Mouse (Mus musculus): ENCODE data around the gene AB124611. TPM values are rescaled to one million over a fixed set of nuclear protein-coding genes. Genes with fewer than 3 reads are reported as not detected.
"Not testable (repeated sequence)": the region's sequence is repeated elsewhere in the genome, so short reads cannot be mapped to it uniquely, and the experiment has no call there.

Gene AB124611
- polyA plus RNA-seq, 1 experiment from 2014 or later, result 2.5 TPM

DNA sequence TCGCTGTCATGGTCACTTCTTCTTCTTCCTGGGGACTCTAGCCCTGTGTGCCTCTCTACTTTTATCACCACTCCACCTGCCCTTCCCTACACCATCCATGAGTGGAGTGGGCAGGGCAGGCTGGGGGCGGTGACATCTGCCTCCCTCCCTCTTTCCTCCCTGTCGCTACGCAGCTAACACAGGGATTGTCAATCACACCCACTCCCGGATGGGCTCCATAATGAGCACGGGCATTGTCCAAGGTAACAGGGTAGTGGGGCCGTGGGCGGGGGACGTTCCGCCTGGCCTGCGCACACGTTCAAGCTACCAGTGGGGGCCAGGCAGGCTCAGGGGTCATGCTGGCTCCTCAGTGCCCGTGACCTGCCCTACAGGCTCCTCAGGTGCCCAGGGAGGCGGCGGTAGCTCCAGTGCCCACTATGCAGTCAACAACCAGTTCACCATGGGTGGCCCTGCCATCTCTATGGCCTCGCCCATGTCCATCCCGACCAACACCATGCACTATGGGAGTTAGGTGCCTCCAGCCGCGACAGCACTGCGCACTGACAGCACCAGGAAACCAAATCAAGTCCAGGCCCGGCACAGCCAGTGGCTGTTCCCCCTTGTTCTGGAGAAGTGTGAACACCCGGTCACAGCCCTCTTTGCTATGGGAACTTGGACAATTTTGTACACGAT, 61.8 kb downstream of the AB124611 start:
- H3K4me1 ChIP-seq, result peaks cover 10% of the 10 kb centered on the region
- 90% methylated on average over 23 of the region's 23 CpGs for WGBS
- no peak overlapping the region for H3K4me3 ChIP-seq
- no peak for DNase-seq (ENCODE audit: low spot score)
- no peaks in the 10 kb centered on the region for H3K27me3 ChIP-seq (ENCODE audit: insufficient read depth, poor library complexity, severe bottlenecking)
- peaks cover 81% of the 10 kb centered on the region for H3K36me3 ChIP-seq
- H3K27ac ChIP-seq, result no peak overlapping the region
- no peaks in the 10 kb centered on the region for H3K9me3 ChIP-seq

DNA sequence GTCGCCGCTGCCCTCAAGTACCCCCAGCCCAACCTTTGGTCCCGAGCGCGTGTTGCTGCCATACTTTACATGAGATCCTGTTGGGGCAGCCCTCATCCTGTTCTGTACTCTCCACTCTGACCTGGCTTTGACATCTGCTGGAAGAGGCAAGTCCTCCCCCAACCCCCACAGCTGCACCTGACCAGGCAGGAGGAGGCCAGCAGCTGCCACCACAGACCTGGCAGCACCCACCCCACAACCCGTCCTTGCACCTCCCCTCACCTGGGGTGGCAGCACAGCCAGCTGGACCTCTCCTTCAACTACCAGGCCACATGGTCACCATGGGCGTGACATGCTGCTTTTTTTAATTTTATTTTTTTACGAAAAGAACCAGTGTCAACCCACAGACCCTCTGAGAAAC, 62.4 kb downstream of the AB124611 start:
- Histone ChIP-seq H3K36me3 (peaks cover 76% of the 10 kb centered on the region), H3K27me3 (ENCODE audit: insufficient read depth, poor library complexity, severe bottlenecking) (no peaks in the 10 kb centered on the region), H3K27ac (no peak overlapping the region), H3K9me3 (no peaks in the 10 kb centered on the region), H3K4me3 (no peak overlapping the region), H3K4me1 (peaks cover 13% of the 10 kb centered on the region)
- DNase-seq (ENCODE audit: low spot score), result no peak
- 87% methylated on average over 8 of the region's 8 CpGs for WGBS

DNA sequence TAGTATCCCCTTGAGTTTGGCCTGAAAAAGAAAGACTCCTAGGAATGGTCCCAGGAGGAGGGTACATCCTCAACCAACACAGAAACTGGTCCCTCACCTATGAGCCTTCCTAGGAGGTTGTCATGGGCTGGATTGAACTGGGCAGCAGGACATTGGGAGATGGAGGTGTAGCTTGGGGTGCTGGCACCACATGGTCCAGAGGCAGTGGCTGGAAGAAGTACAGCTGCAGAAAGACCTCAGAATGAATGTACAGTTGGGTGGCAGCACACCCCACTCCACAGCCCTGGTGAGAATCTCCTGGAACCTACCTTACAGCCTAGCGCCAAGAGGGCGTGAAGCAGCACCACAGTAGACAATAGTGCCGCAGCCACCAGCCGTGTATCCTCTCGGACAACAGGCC, 63.6 kb downstream of the AB124611 start:
- no peak for DNase-seq (ENCODE audit: low spot score)
- no peaks in the 10 kb centered on the region for H3K27me3 ChIP-seq (ENCODE audit: insufficient read depth, poor library complexity, severe bottlenecking)
- no peak overlapping the region for H3K27ac ChIP-seq
- H3K4me1 ChIP-seq, result peaks cover 25% of the 10 kb centered on the region
- H3K9me3 ChIP-seq, result no peaks in the 10 kb centered on the region
- peaks cover 70% of the 10 kb centered on the region for H3K36me3 ChIP-seq
- H3K4me3 ChIP-seq, result no peak overlapping the region
- WGBS, result 90% methylated on average over 5 of the region's 5 CpGs

DNA sequence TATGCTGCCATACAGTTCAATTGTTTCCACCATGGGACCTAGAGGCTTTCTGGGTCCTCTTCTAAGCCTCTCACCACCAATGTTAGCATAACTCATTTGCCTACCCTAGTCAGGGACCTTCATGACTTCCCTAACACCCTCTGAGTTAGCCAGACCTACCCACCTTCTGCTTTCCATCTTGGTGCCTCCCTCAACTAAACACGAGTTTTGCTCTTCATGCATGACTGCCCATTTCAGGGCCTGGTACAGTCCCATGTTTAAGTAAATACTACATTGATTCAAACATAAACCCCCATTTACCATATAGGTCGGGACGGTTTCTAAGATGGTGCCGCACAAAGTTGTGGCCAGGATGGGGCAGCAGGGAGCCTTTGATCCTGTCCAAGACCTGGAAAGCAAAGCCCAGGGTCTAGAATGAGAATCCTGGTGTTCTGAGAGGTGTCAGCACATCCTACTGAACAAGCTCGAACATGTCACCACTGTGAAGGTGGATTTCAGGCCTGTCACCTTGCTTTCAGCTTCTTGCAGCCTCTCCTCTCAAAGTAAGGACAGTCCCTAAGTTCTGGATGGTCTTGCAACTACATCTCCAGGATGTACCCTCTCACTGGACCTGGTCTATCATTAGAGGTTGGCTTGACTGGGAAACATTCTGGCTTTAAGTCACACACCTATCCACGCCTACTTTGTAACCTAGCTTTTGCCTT, 65.3 kb downstream of the AB124611 start:
- H3K27ac ChIP-seq, result no peak overlapping the region
- peaks cover 66% of the 10 kb centered on the region for H3K36me3 ChIP-seq
- H3K4me3 ChIP-seq, result peak overlapping the region; percentile 86; the same call in 1 of the 2 replicates

DNA sequence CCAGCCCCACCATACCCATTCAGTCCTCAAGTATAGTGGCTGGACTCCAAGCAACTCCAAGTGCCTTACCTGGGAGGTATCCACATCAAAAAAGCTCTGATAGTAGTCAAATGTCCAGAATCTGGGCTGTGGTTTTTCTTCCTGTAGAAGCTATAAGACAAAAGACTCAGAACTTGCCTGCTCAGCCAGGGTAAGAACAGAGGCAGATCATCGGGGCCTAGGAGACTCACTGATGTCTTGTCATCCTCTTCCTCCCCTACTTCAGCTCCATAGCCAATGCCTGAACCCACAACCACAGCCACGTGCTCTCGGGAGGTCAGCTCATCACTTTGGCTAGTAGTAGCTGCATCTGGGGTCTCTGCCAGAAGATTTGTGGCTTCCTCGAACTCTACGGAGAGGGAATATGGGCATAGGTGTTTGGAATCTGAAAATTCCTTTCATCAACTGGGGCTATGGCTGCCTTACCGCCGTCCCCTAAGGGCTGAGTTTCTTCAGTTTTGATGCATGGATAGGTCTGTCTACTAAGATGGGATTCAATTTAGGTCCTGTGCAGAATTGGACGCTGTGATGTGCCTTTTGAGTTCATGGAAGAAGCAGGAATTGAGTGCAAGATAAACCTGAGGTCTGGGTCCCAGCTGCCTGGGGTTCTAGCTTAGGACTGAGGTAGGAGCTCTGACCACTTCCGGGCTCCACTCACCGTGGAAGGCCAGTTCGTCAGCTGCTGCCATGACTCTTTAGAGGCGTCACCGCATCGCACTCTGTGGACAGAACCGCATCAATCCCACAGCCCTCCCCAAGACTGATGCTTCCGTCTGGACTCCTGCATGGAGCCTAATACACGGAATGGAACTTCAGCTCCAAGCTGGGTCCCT, 66.1 kb downstream of the AB124611 start:
- Histone ChIP-seq H3K9me3 (no peaks in the 10 kb centered on the region), H3K4me3 (peak overlapping the region; percentile 86), H3K27ac (peak overlapping the region; percentile 88), H3K4me1 (peaks cover 25% of the 10 kb centered on the region), H3K27me3 (ENCODE audit: insufficient read depth, poor library complexity, severe bottlenecking) (no peaks in the 10 kb centered on the region), H3K36me3 (peaks cover 62% of the 10 kb centered on the region)
- peak; percentile 80 for DNase-seq (ENCODE audit: low spot score)
- WGBS, result 22% methylated on average over 17 of the region's 17 CpGs

More for the DNA sequence above, 65.3 kb downstream of the AB124611 start:
- Histone ChIP-seq H3K27me3 (ENCODE audit: insufficient read depth, poor library complexity, severe bottlenecking) (no peaks in the 10 kb centered on the region), H3K9me3 (no peaks in the 10 kb centered on the region), H3K4me1 (peaks cover 25% of the 10 kb centered on the region)
- 86% methylated on average over 6 of the region's 6 CpGs for WGBS
- DNase-seq (ENCODE audit: low spot score), result no peak

DNA sequence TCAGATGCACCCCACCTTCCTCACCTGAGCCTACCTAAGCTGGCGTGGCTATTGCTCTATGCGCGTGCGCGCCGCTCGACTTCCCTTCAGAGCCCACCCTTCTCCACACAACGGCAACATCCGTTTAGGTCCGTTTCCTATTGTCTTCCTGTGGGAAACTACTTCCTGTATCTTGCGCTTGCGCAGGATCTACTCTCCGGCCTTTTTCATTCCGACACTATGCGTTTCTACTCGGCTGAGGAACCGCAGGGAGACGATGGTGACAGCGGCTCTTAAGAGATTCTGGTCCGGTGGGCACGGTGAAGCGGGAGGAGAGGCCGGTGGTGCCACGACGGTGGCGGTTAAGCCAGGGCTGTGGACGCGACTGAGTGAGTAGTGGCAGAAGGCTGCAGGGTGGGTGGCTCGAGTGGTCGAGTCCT, 66.7 kb downstream of the AB124611 start, which contains the start of the genes Timm29 and Yipf2:
TSS of gene Timm29 (plus strand) at position 20 of the 419 bp plus-strand sequence.
TSS of gene Yipf2 (minus strand) at position 126 of the 419 bp plus-strand sequence.
- H3K27me3 ChIP-seq (ENCODE audit: insufficient read depth, poor library complexity, severe bottlenecking), result no peaks in the 10 kb centered on the region
- no peaks in the 10 kb centered on the region for H3K9me3 ChIP-seq
- 0% methylated on average over 30 of the region's 30 CpGs for WGBS
- peaks cover 55% of the 10 kb centered on the region for H3K36me3 ChIP-seq
- H3K4me1 ChIP-seq, result peaks cover 25% of the 10 kb centered on the region
- H3K27ac ChIP-seq, result peak within 1 kb of the TSS; percentile 88
- peak within 1 kb of the TSS; percentile 86 for H3K4me3 ChIP-seq
- DNase-seq (ENCODE audit: low spot score), result peak; percentile 97

DNA sequence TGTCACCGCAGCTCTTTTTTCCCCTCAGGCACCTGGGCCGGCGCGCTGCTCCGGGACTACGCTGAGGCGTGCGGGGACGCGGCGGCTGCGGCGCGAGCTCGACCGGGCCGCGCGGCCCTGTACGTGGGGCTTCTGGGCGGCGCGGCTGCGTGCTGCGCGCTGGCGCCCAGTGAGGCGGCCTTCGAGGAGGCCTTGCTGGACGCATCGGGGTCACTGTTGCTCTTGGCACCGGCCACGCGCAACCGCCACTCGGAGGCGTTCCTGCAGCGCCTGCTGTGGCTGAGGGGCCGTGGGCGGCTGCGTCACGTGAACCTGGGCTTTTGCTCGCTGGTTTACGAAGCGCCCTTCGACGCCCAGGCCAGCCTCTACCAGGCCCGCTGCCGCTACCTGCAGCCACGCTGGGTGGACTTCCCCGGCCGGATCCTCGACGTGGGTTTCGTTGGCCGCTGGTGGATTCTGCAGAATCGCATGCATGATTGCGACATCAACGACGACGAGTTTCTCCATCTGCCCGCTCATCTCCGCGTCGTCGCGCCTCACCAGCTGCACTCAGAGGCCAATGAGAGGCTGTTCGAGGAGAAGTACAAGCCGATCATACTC, 67.2 kb downstream of the AB124611 start:
- no peaks in the 10 kb centered on the region for H3K9me3 ChIP-seq
- peaks cover 50% of the 10 kb centered on the region for H3K36me3 ChIP-seq
- WGBS, result 3% methylated on average over 69 of the region's 69 CpGs
- peaks cover 25% of the 10 kb centered on the region for H3K4me1 ChIP-seq
- peak overlapping the region; percentile 88 for H3K27ac ChIP-seq
- H3K27me3 ChIP-seq (ENCODE audit: insufficient read depth, poor library complexity, severe bottlenecking), result no peaks in the 10 kb centered on the region
- H3K4me3 ChIP-seq, result peak overlapping the region; percentile 86
- DNase-seq (ENCODE audit: low spot score), result peak; percentile 83

DNA sequence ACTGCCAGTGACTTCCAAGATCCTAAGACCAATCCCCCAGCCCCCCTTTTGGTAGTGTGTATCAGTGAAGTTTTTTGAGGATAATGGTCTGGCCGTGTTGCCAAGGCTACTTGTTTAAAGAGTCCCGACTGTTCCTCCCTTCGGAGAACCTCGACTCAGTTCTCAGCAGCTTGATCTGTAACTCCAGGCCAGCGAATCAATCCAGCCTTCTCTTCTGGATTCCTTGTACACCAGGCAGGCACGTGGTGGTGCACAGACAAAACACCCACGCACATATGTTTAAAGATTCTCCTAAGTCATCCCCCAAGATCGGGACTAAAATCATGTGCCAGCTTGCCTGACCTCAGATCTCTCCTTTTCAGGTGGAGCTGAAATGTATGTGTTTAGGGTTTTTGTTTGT, 68.4 kb downstream of the AB124611 start:
- H3K4me3 ChIP-seq; H3K27me3 ChIP-seq (ENCODE audit: insufficient read depth, poor library complexity, severe bottlenecking); H3K9me3 ChIP-seq; DNase-seq (ENCODE audit: low spot score); H3K27ac ChIP-seq: not testable (repeated sequence)
- WGBS, result 90% methylated on average over 8 of the region's 8 CpGs
- Histone ChIP-seq H3K4me1 (peaks cover 25% of the 10 kb centered on the region), H3K36me3 (peaks cover 39% of the 10 kb centered on the region)

DNA sequence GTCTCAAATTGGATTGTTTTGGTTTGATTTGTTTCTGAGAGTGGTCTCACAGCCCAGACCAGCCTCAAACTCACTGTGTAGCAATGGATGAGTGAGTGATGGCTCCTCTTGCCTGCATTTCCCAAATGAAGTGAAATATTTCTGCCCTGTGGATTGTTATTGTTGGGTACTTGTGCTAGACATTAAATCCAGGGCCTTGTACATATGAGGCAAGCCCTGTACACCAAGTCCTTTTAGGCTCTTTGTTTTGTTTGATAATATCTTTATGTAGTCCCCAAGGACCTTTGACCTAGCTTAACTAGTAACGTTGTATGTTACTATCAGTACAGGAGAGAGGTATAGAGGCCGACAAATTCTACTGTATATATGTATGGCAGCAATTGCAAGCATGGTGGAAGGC, 68.9 kb downstream of the AB124611 start:
- Histone ChIP-seq H3K27me3 (ENCODE audit: insufficient read depth, poor library complexity, severe bottlenecking) (no peaks in the 10 kb centered on the region), H3K27ac (no peak overlapping the region), H3K4me1 (peaks cover 25% of the 10 kb centered on the region), H3K36me3 (peaks cover 34% of the 10 kb centered on the region), H3K4me3 (no peak overlapping the region), H3K9me3 (no peaks in the 10 kb centered on the region)
- no peak for DNase-seq (ENCODE audit: low spot score)
- WGBS, result 85% methylated on average over 2 of the region's 2 CpGs

Small RNAs within 50 kb of the gene (microRNA-seq; reads per million reads assigned to microRNA genes)
- gene Mir199a-1, result 1.0 reads per million

Other genes starting within 250 kb of the AB124611 start
- 14.5 and 21.3 TPM in 2 replicates for gene Kri1, start 238.2 kb upstream of the AB124611 start, polyA plus RNA-seq (2016; fragmentation: Nextera tagmentation; extraction: Ambion mirVana)
- gene Cdkn2d, start 234.8 kb upstream of the AB124611 start, polyA plus RNA-seq (2016; fragmentation: Nextera tagmentation; extraction: Ambion mirVana), result 69.0 and 93.4 TPM in 2 replicates
- 2.0 and 6.1 TPM in 2 replicates for gene Ap1m2, start 213.8 kb upstream of the AB124611 start, polyA plus RNA-seq (2016; fragmentation: Nextera tagmentation; extraction: Ambion mirVana)
- 69.2 and 70.4 TPM in 2 replicates for gene Slc44a2, start 205.5 kb upstream of the AB124611 start, polyA plus RNA-seq (2016; fragmentation: Nextera tagmentation; extraction: Ambion mirVana)
- gene Ilf3, start 158.3 kb upstream of the AB124611 start, polyA plus RNA-seq (2016; fragmentation: Nextera tagmentation; extraction: Ambion mirVana), result 166 and 197 TPM in 2 replicates
- gene Qtrt1, start 114.3 kb upstream of the AB124611 start, polyA plus RNA-seq (2016; fragmentation: Nextera tagmentation; extraction: Ambion mirVana), result 38.9 and 51.3 TPM in 2 replicates
- gene Dnm2, start 101.3 kb upstream of the AB124611 start, polyA plus RNA-seq (2016; fragmentation: Nextera tagmentation; extraction: Ambion mirVana), result 81.6 and 92.1 TPM in 2 replicates
- 119 and 134 TPM in 2 replicates for gene Tmed1, start 15.9 kb upstream of the AB124611 start, polyA plus RNA-seq (2016; fragmentation: Nextera tagmentation; extraction: Ambion mirVana)
- 49.0 and 59.6 TPM in 2 replicates for gene Carm1, start 20.7 kb downstream of the AB124611 start, polyA plus RNA-seq (2016; fragmentation: Nextera tagmentation; extraction: Ambion mirVana)
- 27.4 and 33.3 TPM in 2 replicates for gene Timm29, start 66.5 kb downstream of the AB124611 start, polyA plus RNA-seq (2016; fragmentation: Nextera tagmentation; extraction: Ambion mirVana)
- gene Yipf2, start 66.7 kb downstream of the AB124611 start, polyA plus RNA-seq (2016; fragmentation: Nextera tagmentation; extraction: Ambion mirVana), result 17.1 and 22.8 TPM in 2 replicates
- gene Smarca4, start 90.0 kb downstream of the AB124611 start, polyA plus RNA-seq (2016; fragmentation: Nextera tagmentation; extraction: Ambion mirVana), result 91.1 and 113 TPM in 2 replicates
- 36.6 and 42.9 TPM in 2 replicates for gene Ldlr, start 197.3 kb downstream of the AB124611 start, polyA plus RNA-seq (2016; fragmentation: Nextera tagmentation; extraction: Ambion mirVana)
- 112 and 160 TPM in 2 replicates for gene Spc24, start 234.1 kb downstream of the AB124611 start, polyA plus RNA-seq (2016; fragmentation: Nextera tagmentation; extraction: Ambion mirVana)